Mouse (Mus musculus) forebrain, embryonic 13.5 days (tissue): ENCODE measurements around the gene Hepacam. TPM values are rescaled to one million over a fixed set of nuclear protein-coding genes. Genes with fewer than 3 reads are reported as not detected.

Source experiments
- ATAC-seq: fragments of 200-750 bp; cut with Nextera tagmentation; 2 replicates; pipeline ENCODE4 v1.8.0; 2017
- H3K27ac ChIP-seq: fragments of 300-500 bp; sonication (generic); 2 replicates; pipeline ENCODE4 v1.5.1; 2015; ENCODE audit warnings: inconsistent platforms, mild to moderate bottlenecking, moderate library complexity
- H3K27me3 ChIP-seq: fragments of 300-500 bp; sonication (generic); 2 replicates; pipeline ENCODE4 v1.6.1; 2015; ENCODE audit warnings: mild to moderate bottlenecking, inconsistent platforms
- H3K36me3 ChIP-seq: fragments of 300-500 bp; sonication (generic); 2 replicates; pipeline ENCODE4 v1.6.1; 2015; ENCODE audit warnings: mild to moderate bottlenecking, inconsistent platforms; ENCODE audit not compliant: poor library complexity, severe bottlenecking
- H3K4me1 ChIP-seq: fragments of 300-500 bp; sonication (generic); 2 replicates; pipeline ENCODE4 v1.6.1; 2015; ENCODE audit warnings: inconsistent platforms
- H3K4me2 ChIP-seq: fragments of 300-500 bp; sonication (generic); 2 replicates; pipeline ENCODE4 v1.6.1; 2015; ENCODE audit warnings: inconsistent platforms, mild to moderate bottlenecking, moderate library complexity
- H3K4me3 ChIP-seq: fragments of 300-500 bp; sonication (generic); 2 replicates; pipeline ENCODE4 v1.5.1; 2015; ENCODE audit warnings: mild to moderate bottlenecking, inconsistent platforms
- H3K9ac ChIP-seq: fragments of 300-500 bp; sonication (generic); 2 replicates; pipeline ENCODE4 v1.6.1; 2015; ENCODE audit warnings: mild to moderate bottlenecking, inconsistent platforms
- H3K9me3 ChIP-seq: fragments of 300-500 bp; sonication (generic); replicated peaks from 2 replicates; pipeline ENCODE4 v1.6.1; 2016; ENCODE audit warnings: inconsistent platforms
- WGBS: fragments of 180-500 bp; shearing (Covaris S2); methylation state at CpG from one replicate; pipeline ENCODE4 v1.1.7; 2015; 5-methylcytosine and 5-hydroxymethylcytosine counted together
- polyA plus RNA-seq: library from polyadenylated mRNA; unstranded; fragments of >200 nt; fragmentation: Nextera tagmentation; extraction: Ambion mirVana; gene quantifications from 2 replicates; pipeline ENCODE4 v1.2.1, GENCODE M21; 2015

Gene Hepacam
- polyA plus RNA-seq, 1 experiment from 2014 or later, result 0.44 TPM

DNA sequence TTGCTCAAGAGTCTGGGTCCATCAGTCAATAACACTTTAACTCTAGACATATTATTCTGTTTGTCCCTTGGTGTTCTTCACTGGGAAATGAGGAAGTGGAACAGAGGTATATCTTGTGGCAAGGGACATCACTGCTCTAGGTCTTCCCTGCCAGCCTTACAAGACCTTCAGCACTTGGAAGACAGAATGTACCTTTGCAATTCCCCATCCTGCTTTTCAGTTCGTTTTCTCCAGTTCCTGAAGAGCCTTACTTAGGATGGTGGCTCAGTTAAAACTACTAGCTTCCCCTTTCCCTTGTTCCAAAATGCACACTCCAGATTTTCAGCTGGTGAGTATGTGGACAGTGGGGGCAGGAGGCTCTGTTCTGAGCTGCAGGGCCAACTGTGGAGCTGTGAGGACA, 4.3 kb upstream of the Hepacam start:
- 71% methylated on average over 1 of the region's 1 CpGs for WGBS
- no peak for ATAC-seq
- H3K27ac ChIP-seq, result no peak overlapping the region

DNA sequence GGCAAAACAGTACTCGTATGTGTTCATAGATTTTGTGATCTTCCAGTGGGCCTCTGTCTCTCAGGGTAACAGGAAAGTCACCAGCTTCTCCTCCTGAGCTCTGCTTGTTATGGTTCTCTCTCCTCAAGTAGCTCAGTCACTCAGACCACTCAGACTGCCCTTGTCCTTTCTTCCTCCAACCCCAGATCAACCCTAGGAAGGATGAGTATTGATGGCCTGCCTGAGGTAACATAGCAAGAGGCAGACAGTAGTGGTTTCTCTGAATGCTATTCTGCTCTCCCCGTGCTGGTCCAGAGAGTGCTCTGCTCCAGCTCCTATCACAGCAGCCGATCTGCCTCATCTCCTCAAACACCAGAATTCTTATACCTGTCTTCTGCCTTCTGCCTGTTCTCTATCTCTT, 3.6 kb upstream of the Hepacam start:
- no peak overlapping the region for H3K4me3 ChIP-seq
- no peak overlapping the region for H3K4me2 ChIP-seq
- no peak overlapping the region for H3K27ac ChIP-seq
- no peaks in the 10 kb centered on the region for H3K27me3 ChIP-seq
- H3K9ac ChIP-seq, result no peak overlapping the region
- no peak for ATAC-seq
- 71% methylated on average over 3 of the region's 3 CpGs for WGBS
- H3K9me3 ChIP-seq, result no peaks in the 10 kb centered on the region
- H3K4me1 ChIP-seq, result peaks cover 22% of the 10 kb centered on the region
- no peaks in the 10 kb centered on the region for H3K36me3 ChIP-seq

More for the DNA sequence above, 4.3 kb upstream of the Hepacam start:
- H3K27me3 ChIP-seq, result no peaks in the 10 kb centered on the region
- peaks cover 27% of the 10 kb centered on the region for H3K4me1 ChIP-seq
- H3K4me2 ChIP-seq, result no peak overlapping the region
- no peaks in the 10 kb centered on the region for H3K36me3 ChIP-seq
- no peak overlapping the region for H3K9ac ChIP-seq
- H3K9me3 ChIP-seq, result no peaks in the 10 kb centered on the region
- H3K4me3 ChIP-seq, result no peak overlapping the region

DNA sequence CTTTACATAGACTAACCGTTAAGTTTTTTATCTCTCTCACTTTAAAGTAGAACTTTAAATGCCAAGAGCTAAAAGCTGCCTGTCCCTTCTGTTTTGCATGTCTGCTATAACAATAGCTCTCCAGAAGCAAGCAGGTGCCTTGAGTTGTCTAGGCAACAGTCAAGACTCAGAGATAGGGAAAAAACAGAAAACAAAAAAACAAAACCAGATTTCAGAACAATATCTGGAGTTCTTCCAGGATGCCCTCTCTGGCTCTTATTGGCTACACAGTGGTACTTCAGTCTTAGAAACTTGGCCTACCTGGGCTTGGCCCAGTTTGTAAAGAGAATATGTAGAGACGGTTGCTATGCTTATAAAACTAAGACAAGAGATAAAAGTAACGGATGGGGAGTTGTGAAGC, 2.8 kb upstream of the Hepacam start:
- Histone ChIP-seq H3K36me3 (no peaks in the 10 kb centered on the region), H3K4me1 (peaks cover 14% of the 10 kb centered on the region), H3K4me3 (no peak overlapping the region), H3K9me3 (no peaks in the 10 kb centered on the region), H3K4me2 (no peak overlapping the region), H3K9ac (no peak overlapping the region), H3K27me3 (no peaks in the 10 kb centered on the region), H3K27ac (no peak overlapping the region)
- WGBS, result 85% methylated on average over 3 of the region's 3 CpGs
- no peak for ATAC-seq

DNA sequence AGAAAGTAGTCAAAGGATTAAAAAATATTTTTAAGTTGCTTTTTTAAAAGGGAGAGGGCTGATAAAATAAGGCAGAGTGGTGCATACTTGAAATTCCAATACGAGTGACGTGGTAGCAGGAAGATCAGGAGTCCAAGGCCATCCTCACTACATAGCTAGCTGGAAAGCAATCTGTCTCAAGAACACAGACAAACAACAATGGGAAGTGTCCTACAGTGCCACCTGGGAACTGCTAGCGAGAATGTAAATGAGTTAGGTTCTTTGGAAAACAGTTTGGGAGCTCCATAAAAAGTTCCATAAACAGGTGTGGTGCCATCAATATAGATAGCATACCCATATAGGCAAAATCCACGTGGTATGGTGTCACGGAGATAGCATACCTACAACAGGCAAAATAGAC, 1.4 kb upstream of the Hepacam start:
- Histone ChIP-seq H3K36me3 (no peaks in the 10 kb centered on the region), H3K4me2 (no peak overlapping the region), H3K9ac (no peak overlapping the region), H3K27ac (no peak overlapping the region), H3K4me1 (peaks cover under 1% of the 10 kb centered on the region; the same call in 1 of the 2 replicates), H3K4me3 (no peak overlapping the region), H3K9me3 (no peaks in the 10 kb centered on the region), H3K27me3 (no peaks in the 10 kb centered on the region)
- WGBS, result 81% methylated on average over 5 of the region's 5 CpGs
- ATAC-seq, result no peak

DNA sequence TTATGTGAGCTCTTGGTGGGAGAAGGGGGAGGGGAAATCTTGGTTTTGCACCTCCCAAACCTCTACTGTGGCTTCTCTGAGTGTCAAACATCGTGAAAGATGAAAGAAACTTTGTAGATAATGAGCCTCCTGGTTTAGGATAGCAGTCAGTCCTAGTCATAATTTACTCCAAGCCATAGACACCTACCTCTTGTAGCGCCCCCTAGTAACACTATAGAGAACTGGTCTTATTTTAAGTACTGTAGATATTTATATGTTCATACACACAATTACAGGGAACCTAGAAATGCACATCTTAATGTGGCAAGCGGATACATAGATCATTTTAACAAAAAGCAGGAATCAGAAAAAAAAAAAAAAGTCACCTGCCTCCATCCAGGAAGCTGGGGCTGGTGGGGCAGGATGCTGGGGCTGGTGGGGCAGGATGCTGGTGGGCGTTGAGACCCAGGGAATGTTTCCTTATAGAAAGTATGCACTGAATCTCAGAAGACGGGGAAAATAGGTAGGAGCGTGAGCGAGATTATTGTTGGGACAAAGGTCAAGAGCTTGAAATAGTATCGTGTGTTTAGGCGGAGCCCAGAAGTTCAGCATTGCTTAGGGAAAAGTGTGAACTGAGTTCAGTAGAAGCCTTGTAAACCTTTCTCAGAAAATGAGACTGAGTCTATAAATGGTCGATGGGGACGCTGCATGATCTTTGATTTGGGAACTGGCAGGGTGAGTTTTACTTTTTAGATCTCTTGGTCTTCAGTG, 1.1 kb downstream of the Hepacam start:
- 84% methylated on average over 11 of the region's 11 CpGs for WGBS
- no peak overlapping the region for H3K4me3 ChIP-seq
- H3K9me3 ChIP-seq, result no peaks in the 10 kb centered on the region
- H3K4me2 ChIP-seq, result no peak overlapping the region
- H3K9ac ChIP-seq, result no peak overlapping the region
- no peaks in the 10 kb centered on the region for H3K4me1 ChIP-seq
- no peaks in the 10 kb centered on the region for H3K27me3 ChIP-seq
- no peak for ATAC-seq
- H3K27ac ChIP-seq, result no peak overlapping the region
- H3K36me3 ChIP-seq, result no peaks in the 10 kb centered on the region

DNA sequence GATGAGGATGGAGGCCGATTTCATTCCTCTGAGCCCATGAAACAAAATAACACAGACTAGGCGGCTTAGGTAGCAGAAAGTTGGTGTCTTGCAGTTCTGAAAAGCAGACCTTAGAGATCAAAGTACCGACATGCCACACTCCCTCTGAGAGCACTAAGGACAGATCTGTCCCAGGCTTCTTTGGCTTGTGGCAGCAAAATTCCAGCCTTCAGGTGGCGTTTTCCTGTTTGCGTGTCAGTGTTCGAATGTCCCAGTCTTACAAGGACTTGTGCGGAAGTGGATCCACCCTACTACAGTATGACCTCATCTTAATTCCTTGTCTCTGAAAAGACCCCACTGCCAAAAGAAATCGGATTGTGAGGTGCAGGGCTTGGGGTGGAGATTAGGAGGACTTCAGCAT, 1.7 kb downstream of the Hepacam start:
- Histone ChIP-seq H3K9me3 (no peaks in the 10 kb centered on the region), H3K4me1 (no peaks in the 10 kb centered on the region), H3K4me3 (no peak overlapping the region), H3K27ac (no peak overlapping the region), H3K27me3 (no peaks in the 10 kb centered on the region), H3K4me2 (no peak overlapping the region), H3K9ac (no peak overlapping the region), H3K36me3 (no peaks in the 10 kb centered on the region)
- 79% methylated on average over 8 of the region's 8 CpGs for WGBS
- ATAC-seq, result no peak

DNA sequence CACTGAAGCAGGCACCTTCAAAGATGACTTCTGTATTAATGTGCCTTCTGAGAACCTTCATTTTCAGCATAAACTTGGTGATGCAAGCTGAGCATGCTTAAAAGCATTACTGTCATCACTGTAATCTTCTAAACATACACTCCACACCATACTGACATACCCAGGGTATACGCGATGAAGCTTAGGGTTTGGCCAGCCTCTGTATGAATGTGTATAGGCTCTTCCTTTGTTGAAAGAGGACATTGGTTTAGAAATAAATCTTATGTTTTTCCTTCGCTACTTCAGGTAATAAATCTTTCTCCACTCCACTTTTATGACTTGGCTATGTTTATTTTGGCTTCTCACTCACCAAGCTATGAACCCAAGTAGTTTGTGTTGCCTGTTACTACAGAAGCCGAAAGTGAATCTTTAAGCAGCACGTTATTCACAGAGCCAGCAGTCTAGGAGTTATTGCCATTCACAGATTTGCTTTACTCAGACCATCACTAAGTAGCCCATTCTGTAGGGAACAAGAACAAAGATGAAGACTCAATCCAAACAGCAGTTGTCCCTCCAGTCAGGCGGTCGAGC, 4.2 kb downstream of the Hepacam start:
- 89% methylated on average over 7 of the region's 7 CpGs for WGBS
- no peak for ATAC-seq
- H3K27me3 ChIP-seq, result no peaks in the 10 kb centered on the region
- H3K36me3 ChIP-seq, result no peaks in the 10 kb centered on the region
- H3K9me3 ChIP-seq, result no peaks in the 10 kb centered on the region
- H3K4me1 ChIP-seq, result no peaks in the 10 kb centered on the region
- H3K4me3 ChIP-seq, result no peak overlapping the region
- no peak overlapping the region for H3K4me2 ChIP-seq
- no peak overlapping the region for H3K27ac ChIP-seq
- H3K9ac ChIP-seq, result no peak overlapping the region

DNA sequence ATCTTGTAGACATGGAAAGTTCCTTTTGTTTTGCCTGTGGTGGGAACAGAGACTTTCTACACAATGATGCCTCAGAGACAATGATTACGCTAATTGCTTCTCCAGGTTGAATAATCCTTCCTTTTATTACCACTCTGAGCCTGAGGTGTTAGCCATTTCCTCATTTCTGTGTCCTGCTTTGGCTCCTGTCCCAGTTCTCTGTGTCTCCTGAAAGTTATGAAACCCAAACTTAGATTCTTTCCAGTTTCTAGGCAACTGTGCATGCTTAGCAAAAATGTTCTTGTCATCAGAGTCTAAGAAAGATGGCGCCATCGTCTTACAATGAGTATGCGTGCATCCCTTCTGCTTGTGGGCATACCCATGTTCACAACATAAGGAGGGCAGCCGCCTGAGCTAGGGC, 8.6 kb downstream of the Hepacam start:
- Histone ChIP-seq H3K4me2 (no peak overlapping the region), H3K4me1 (no peaks in the 10 kb centered on the region), H3K4me3 (no peak overlapping the region), H3K27ac (no peak overlapping the region), H3K36me3 (no peaks in the 10 kb centered on the region), H3K9ac (no peak overlapping the region), H3K9me3 (no peaks in the 10 kb centered on the region), H3K27me3 (no peaks in the 10 kb centered on the region)
- ATAC-seq, result no peak
- 80% methylated on average over 5 of the region's 5 CpGs for WGBS

DNA sequence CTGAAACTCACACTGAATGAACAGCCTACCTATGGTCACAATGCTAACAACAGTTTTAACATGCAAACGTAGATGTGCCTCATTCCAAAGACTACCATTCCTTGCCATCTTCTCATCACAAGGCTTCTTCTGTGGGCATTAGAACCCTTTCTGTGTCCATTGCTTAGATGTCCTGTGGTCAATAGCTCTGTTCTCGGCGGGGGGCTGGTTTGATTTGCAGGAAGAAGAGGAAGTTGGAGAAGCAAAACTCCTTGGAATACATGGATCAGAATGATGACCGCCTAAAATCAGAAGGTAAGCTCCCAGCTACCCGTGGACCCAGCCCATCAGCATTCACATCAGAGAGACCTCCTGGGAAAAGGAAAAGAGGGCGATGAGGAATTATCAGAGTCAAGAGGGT, 16.0 kb downstream of the Hepacam start:
- Histone ChIP-seq H3K4me3 (no peak overlapping the region), H3K36me3 (no peaks in the 10 kb centered on the region), H3K4me2 (no peak overlapping the region), H3K27me3 (0 out of 2 replicates have a peak, but pooled peaks cover 5% of the 10 kb centered on the region), H3K9me3 (no peaks in the 10 kb centered on the region), H3K27ac (no peak overlapping the region), H3K4me1 (peaks cover 10% of the 10 kb centered on the region; the same call in 1 of the 2 replicates), H3K9ac (no peak overlapping the region)
- 91% methylated on average over 6 of the region's 6 CpGs for WGBS
- no peak for ATAC-seq

DNA sequence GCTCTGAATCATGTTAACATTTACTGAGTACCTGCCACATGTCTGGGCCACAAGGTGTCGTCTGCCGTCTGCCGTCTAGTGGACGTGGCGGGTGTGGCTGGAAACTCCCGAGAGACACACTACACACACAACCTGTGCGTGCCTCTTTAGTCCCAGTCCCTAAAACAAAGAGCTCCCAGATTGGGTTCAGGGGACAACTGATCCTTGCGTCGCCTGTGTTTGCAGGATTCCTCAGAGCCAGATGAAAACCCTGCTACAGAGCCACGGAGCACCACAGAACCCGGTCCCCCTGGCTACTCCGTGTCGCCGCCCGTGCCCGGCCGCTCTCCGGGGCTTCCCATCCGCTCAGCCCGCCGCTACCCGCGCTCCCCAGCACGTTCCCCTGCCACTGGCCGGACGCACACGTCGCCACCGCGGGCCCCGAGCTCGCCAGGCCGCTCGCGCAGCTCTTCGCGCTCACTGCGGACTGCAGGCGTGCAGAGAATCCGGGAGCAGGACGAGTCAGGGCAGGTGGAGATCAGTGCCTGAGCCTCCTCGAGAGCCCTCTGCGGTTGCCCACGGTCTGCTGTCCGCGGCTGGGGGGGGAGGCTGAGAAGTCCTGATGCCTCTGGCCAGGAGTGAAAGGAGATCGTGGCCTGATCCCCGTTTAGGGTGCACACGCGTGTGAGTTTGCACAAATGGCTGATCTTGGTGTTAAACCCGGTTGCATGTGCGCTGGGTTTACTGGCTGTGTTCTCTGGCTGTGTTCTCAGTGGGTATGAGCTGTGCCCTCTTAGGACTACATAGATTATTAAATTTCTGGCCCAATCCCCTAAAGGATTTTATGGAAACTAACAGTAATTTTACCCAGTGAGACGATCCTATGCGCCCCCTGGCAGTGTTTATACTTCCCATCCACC, 17.4 kb downstream of the Hepacam start:
- Histone ChIP-seq H3K27me3 (0 out of 2 replicates have a peak, but pooled peaks cover 5% of the 10 kb centered on the region), H3K4me3 (peak overlapping the region; percentile 48), H3K4me2 (peak overlapping the region; percentile 85), H3K27ac (no peak overlapping the region), H3K4me1 (peaks cover 10% of the 10 kb centered on the region; the same call in 1 of the 2 replicates), H3K9me3 (no peaks in the 10 kb centered on the region), H3K36me3 (no peaks in the 10 kb centered on the region), H3K9ac (peak overlapping the region; percentile 80)
- peak; percentile 83 for ATAC-seq
- WGBS, result 7% methylated on average over 54 of the region's 54 CpGs

DNA sequence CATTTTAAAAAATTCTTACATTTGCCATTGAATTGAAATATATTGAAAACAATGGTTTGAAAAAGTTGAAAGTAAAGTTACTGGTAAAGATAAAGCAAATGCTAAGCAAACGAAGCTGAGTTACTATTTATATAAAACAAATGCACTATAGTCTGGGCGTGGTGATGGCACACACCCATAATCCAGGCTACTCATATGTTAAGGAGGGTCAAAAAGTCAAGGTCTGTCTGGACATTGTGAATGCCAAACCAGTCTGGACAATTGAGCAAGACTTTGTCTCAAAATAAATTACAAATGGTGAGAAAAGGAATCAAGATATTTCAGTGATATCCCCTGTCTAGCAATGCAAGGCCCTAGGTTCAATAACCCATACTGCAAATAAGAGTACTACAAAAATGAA, 23.7 kb downstream of the Hepacam start:
- Histone ChIP-seq H3K4me3 (no peak overlapping the region), H3K9ac (no peak overlapping the region), H3K4me2 (no peak overlapping the region), H3K36me3 (no peaks in the 10 kb centered on the region), H3K4me1 (no peaks in the 10 kb centered on the region), H3K9me3 (no peaks in the 10 kb centered on the region), H3K27ac (no peak overlapping the region), H3K27me3 (0 out of 2 replicates have a peak, but pooled peaks cover 3% of the 10 kb centered on the region)
- ATAC-seq, result no peak
- WGBS, result 84% methylated on average over 2 of the region's 2 CpGs

DNA sequence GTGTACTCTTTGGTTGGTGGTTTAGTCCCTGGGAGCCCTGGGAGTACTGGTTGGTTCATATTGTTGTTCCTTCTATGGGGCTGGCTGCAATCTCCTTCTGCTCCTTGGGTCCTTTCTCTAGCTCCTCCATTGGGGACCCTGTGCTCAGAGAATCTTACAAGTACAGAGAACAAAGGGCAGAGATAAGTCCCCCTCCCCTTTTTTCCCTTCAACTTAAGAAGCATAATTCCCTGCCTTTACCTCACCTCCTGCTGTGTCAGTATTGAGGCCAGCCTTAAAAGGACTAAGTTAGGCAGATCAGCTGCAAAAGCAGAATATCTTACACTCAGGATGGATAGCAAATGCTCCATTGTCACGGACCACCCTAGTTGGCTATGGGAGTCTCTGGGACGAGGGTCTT, 24.9 kb downstream of the Hepacam start:
- ATAC-seq, result no peak
- no peaks in the 10 kb centered on the region for H3K27me3 ChIP-seq
- H3K9me3 ChIP-seq, result no peaks in the 10 kb centered on the region
- H3K4me1 ChIP-seq, result no peaks in the 10 kb centered on the region
- H3K4me3 ChIP-seq, result no peak overlapping the region
- H3K27ac ChIP-seq, result no peak overlapping the region
- WGBS, result 43% methylated on average over 2 of the region's 2 CpGs
- no peaks in the 10 kb centered on the region for H3K36me3 ChIP-seq
- H3K4me2 ChIP-seq, result no peak overlapping the region
- H3K9ac ChIP-seq, result no peak overlapping the region
